Mouse (Mus musculus) cerebellum, adult 2 months (tissue): ENCODE results near the gene Nol11. TPM values are rescaled to one million over a fixed set of nuclear protein-coding genes. Genes with fewer than 3 reads are reported as not detected.
"Not testable (repeated sequence)": the region's sequence is repeated elsewhere in the genome, so short reads cannot be mapped to it uniquely, and the experiment has no call there.

Source experiments
- DNase-seq, 2 experiments: peaks; one replicate each; pipeline ENCODE4 v3.0.0; 2021
- H3K27ac ChIP-seq: fragments of 200-500 bp; 2 replicates; pipeline ENCODE4 v1.5.1; 2012; ENCODE audit warnings: low read length, control low read depth, inconsistent platforms; ENCODE audit not compliant: insufficient read depth
- H3K27me3 ChIP-seq: fragments of 200-500 bp; 2 replicates; pipeline ENCODE4 v1.6.1; 2012; ENCODE audit warnings: inconsistent platforms, mild to moderate bottlenecking, low read length, moderate library complexity; ENCODE audit not compliant: control insufficient read depth, insufficient read depth
- H3K4me1 ChIP-seq: fragments of 200-500 bp; 2 replicates; pipeline ENCODE4 v1.6.1; 2011; ENCODE audit warnings: low read length; ENCODE audit not compliant: control insufficient read depth, insufficient read depth
- H3K4me3 ChIP-seq: fragments of 200-500 bp; replicated peaks from 2 replicates; pipeline ENCODE3; 2011; ENCODE audit warnings: mild to moderate bottlenecking, low read depth, low read length, control low read depth; ENCODE audit not compliant: insufficient read depth
- CTCF ChIP-seq: fragments of 200-500 bp; IDR thresholded peaks from 2 replicates; pipeline ENCODE4 v1.5.1; 2011; ENCODE audit warnings: low read depth, mild to moderate bottlenecking, control low read depth, low read length, moderate library complexity, borderline replicate concordance; ENCODE audit not compliant: insufficient read depth
- POLR2A ChIP-seq: fragments of 200-500 bp; IDR thresholded peaks from 2 replicates; pipeline ENCODE4 v1.6.1; 2011; ENCODE audit warnings: low read length, control low read depth, borderline replicate concordance; ENCODE audit not compliant: insufficient read depth
- WGBS: fragments of 180-500 bp; shearing (Covaris S2); methylation state at CpG from one replicate; pipeline ENCODE4 v1.1.7; 2018; 5-methylcytosine and 5-hydroxymethylcytosine counted together
- polyA plus RNA-seq: library from polyadenylated mRNA; depleted of rRNA; stranded (reverse); fragments of >200 nt; gene quantifications from 2 replicates; pipeline ENCODE4 v1.2.3, GENCODE M21; 2012

Gene Nol11
- polyA plus RNA-seq, 1 experiment, result 20.0 TPM

DNA sequence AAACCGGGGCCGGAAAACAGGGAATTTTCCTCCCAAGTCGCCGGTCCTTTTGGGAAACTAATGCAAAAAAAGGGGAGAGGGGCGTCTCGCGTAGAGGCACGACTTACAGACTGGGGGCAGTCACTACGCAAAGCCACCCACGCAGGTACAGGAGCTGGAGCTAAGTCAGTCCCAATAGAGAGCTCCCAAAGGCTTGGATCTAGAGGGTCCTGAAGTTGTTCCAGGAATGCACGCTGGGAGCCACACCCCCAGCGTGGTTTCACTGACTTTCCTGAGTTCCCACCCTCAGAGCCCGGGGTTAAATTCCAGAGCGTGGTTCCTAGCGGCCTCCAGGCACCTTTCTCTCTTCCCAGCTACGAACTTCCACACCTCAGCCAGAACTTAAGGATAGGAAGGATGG, 56.8 kb downstream of the Nol11 start:
- TF ChIP-seq CTCF (no peak), POLR2A (no peak)
- Histone ChIP-seq H3K4me3 (peak overlapping the region; percentile 50), H3K27ac (no peak overlapping the region), H3K4me1 (no peaks in the 10 kb centered on the region), H3K27me3 (no peaks in the 10 kb centered on the region)
- DNase-seq, result no peak
- WGBS, result 4% methylated on average over 16 of the region's 16 CpGs

DNA sequence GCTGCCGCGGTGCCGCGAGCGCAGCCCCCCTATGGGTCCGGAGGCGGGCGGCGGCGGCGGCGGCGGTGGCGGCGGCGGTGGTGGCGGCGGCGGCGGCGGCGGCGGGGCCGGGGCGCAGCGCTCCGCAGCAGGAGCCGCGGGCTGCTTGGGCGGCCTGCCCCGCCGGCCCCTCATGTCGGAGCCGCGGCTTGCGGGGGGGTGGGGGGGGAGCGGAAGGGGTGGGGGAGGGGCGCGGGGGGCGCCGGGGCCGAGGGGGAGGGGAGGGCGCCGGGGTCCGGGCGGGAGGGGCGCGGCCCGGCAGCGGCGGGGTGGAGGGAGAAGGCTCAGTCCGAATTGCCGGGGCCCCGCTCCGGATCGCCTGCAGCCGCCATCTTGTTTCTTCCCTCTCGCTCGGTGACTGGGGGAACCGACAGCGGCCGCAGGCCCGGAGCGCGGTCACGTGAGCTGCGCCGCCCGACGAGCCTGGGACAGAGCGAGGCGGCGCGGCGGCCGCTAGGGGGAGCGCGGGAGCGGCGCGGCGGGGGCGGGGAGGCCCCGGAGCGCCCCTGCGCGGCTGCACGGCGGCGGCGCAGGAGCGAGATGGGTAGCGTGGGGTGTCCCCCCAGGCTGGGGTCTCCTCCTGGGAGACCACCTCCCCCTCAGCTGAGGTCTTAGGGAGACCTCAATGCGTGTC, 57.3 kb downstream of the Nol11 start, which contains the start of gene Bptf:
Gene Bptf (minus strand): TSS at position 379 of the 673 bp plus-strand sequence.
- peak; percentile 89 to 90 for DNase-seq
- peak within 1 kb of the TSS; percentile 77 for H3K4me3 ChIP-seq
- H3K27ac ChIP-seq, result peak within 1 kb of the TSS; percentile 76
- TF ChIP-seq POLR2A (0 out of 2 replicates have a peak, but pooled peaks have one; percentile 41), CTCF (peak; percentile 62; the same call in 1 of the 2 replicates)
- no peaks in the 10 kb centered on the region for H3K4me1 ChIP-seq
- WGBS, result under 1% methylated on average over 43 of the region's 94 CpGs
- H3K27me3 ChIP-seq, result no peaks in the 10 kb centered on the region

DNA sequence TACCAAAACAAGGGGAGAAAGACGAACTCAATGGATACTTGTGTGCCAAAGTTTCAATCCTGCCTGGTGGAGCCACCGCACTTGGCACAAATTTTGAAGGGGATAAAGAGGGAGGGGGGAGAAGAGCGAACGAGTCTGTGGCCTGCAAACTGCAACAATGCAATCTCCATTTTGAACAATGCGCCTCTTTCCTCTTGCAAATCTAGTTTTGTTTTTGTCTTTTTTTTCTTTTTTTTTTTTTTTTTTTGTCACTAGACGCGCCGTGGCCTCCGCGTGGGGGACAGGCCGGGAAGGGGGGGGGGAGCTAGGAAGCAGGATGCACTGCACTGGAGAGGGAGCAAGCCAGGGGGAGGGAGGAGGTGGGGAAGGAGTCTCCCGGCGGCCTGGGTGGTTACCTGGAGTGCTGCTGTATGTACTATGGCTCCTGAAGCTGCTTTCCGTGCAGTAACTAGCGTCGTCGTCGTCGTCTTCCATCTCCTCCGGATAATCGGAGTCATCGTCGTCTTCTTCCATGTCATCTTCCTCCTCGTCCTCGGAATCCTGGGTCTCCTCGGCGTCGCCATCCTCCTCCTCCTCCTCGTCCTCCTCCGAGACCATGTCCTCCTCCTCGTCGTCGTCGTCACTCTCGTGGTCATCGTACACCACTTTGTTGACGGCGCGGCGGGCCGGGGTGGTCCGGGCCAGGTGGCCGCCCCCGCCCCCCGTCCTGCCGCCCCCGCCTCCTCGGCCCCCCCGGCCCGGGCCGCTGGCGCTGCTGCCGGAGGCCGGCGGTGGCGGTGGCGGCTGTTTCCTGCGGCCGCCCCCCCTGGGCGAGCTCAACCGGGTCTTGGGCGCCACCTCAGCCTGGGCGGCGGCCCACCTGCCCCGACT, 58.1 kb downstream of the Nol11 start:
- H3K4me3 ChIP-seq, result peak overlapping the region; percentile 77
- peak overlapping the region; percentile 76 for H3K27ac ChIP-seq
- 2% methylated on average over 47 of the region's 65 CpGs for WGBS
- H3K4me1 ChIP-seq, result no peaks in the 10 kb centered on the region; the same call in 1 of the 2 replicates
- DNase-seq, result peak; percentile 76 to 80
- TF ChIP-seq POLR2A, result peak; percentile 49; the same call in 1 of the 2 replicates
- TF ChIP-seq CTCF, result no peak
- no peaks in the 10 kb centered on the region for H3K27me3 ChIP-seq

DNA sequence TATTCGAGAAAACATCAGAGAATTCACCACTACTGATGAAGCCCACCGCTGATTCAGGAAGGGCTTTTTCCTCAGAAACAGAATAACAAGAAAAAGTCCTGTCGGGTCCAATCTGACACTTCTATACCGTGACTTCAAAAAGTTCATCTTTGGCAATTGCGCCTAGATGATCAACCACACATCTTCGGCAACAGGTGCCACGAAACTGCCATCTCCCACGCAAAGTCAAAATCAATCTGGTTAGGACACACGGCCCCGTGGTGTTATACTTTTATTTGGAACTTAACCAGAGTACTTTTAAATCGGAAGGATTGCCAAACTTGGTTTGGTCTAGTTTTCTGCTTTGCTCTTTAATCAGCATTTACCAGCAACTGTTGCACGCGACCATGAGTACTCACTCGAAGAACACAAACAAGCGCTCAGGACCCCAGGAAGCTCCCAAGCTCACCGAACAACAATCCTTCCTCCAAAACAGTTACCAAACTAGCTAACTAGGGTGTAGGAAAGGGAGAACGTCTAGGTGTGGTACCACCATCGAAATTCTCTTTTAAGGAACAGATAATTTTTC, 58.9 kb downstream of the Nol11 start:
- Histone ChIP-seq H3K27me3 (no peaks in the 10 kb centered on the region), H3K4me1 (no peaks in the 10 kb centered on the region; the same call in 1 of the 2 replicates), H3K4me3 (peak overlapping the region; percentile 77), H3K27ac (no peak overlapping the region)
- TF ChIP-seq POLR2A, result no peak
- no peak for TF ChIP-seq CTCF
- 2% methylated on average over 18 of the region's 18 CpGs for WGBS
- DNase-seq, result peak in 1 of 2 experiments; percentile 18

DNA sequence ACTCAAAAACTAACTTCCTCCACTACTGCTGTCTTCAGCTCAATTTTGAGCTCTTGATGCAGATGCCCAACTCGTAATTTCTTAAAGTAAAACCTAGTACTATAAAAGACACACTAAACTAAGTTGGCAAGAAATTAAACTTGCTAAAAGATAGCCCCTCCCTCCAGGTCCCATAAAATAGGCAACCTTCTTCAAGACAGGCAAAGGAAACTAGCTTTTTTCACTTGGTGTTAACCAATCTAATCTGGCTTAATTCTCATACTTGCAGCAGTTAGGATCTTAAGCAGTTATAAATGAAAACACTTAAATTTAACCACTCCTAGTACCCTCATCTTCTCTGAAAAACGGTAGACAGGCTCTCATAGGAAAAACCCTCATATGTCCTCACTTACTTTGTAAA, 59.5 kb downstream of the Nol11 start:
- TF ChIP-seq POLR2A, result no peak
- TF ChIP-seq CTCF, result no peak
- no peak overlapping the region for H3K4me3 ChIP-seq
- no peak for DNase-seq
- no peak overlapping the region for H3K27ac ChIP-seq
- WGBS, result 5% methylated on average over 2 of the region's 2 CpGs
- peaks cover under 1% of the 10 kb centered on the region; the same call in 1 of the 2 replicates for H3K4me1 ChIP-seq
- H3K27me3 ChIP-seq, result no peaks in the 10 kb centered on the region

DNA sequence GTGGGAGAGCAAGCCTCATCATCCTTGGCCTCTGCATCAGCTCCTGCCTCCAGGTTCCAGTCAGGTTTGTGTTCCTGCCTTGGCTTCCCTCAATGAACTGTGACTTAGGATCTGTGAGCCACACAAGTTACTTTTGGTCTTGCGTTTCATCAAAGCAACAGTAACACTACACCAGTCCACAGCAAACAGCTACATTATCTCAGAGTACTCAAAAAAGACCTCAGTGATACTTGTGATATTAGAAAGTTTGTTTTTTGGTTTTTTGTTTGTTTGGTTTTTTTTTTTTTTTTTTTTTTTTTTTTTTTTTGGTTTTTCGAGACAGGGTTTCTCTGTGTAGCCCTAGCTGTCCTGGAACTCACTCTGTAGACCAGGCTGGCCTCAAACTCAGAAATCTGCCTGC, 62.5 kb downstream of the Nol11 start:
- peaks cover 11% of the 10 kb centered on the region for H3K4me1 ChIP-seq
- not testable (repeated sequence) for H3K27ac ChIP-seq, DNase-seq, H3K27me3 ChIP-seq, H3K4me3 ChIP-seq
- 92% methylated on average over 1 of the region's 2 CpGs for WGBS

DNA sequence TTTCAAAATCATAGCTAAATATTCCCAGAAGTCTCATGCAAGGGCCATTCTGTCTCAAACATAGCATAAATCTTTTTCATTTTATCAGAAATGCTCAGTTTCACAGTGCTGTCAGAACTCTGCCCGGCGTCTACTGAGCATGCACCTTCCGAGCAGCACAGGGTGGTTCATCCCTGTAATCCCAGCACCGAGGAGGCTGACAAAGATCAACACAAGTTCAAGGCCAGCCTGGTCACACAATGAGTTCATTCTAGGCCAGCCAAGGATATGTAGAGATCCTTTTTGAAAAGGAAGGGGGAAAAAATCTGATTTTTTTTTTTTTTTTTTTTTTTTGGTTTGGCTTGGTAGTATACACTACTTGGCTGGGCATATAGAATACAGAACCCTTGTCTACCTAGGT, 64.2 kb downstream of the Nol11 start:
- no peak for DNase-seq
- no peak overlapping the region for H3K27ac ChIP-seq
- H3K4me3 ChIP-seq, result no peak overlapping the region
- no peaks in the 10 kb centered on the region for H3K27me3 ChIP-seq
- TF ChIP-seq CTCF, result no peak
- TF ChIP-seq POLR2A, result no peak
- peaks cover 11% of the 10 kb centered on the region for H3K4me1 ChIP-seq
- 61% methylated on average over 4 of the region's 4 CpGs for WGBS

DNA sequence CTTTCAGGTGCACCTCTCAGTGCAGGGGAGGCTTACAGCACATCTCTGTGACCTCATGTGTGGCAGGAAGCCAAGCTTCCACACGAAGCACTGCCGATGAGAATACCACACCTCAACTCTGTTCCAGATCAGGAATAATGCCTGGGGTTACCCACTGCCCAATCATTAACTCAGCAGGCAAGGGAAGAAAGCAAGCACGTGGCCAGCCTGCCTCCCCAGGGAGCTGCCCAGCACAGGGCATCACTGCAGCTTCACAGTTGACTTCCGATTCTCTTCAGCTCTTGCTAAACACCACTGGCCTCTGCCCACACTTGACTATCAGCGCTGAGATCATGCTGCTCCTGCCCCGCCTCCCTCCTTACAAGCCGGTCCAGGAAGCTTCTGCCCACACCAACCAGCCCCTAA, 64.9 kb downstream of the Nol11 start:
- peak; percentile 57 to 59 for DNase-seq
- Histone ChIP-seq H3K27me3 (no peaks in the 10 kb centered on the region), H3K27ac (peak overlapping the region; percentile 3; the same call in 1 of the 2 replicates), H3K4me1 (peaks cover 11% of the 10 kb centered on the region), H3K4me3 (peak overlapping the region; percentile 20)
- WGBS, result 4% methylated on average over 7 of the region's 7 CpGs
- TF ChIP-seq CTCF (no peak), POLR2A (no peak)
